Comparison of ENCODE assay signal across 8 mouse cellular contexts in genomic region chr8:120537207-120537817, GRCm38 (mm10). TPM values are rescaled to one million over a fixed set of nuclear protein-coding genes. Genes with fewer than 3 reads are reported as not detected.
DNase-seq lines count a peak whose midpoint lies in the region; ATAC-seq lines count a peak whose summit lies in the region.

No protein-coding gene starts in this region.

- H3K4me3 ChIP-seq in forebrain, embryonic 13.5 days: peak overlapping the region; percentile 65
- peak overlapping the region; percentile 81 for H3K4me3 ChIP-seq in hindbrain, embryonic 10.5 days

- H3K4me1 ChIP-seq in forebrain, embryonic 13.5 days: peaks cover 93% of the 10 kb centered on the region
- peaks cover 99% of the 10 kb centered on the region for H3K4me1 ChIP-seq in hindbrain, embryonic 10.5 days (replicated peaks)

- no peaks in the 10 kb centered on the region for H3K27me3 ChIP-seq in forebrain, embryonic 13.5 days
- H3K27me3 ChIP-seq in hindbrain, embryonic 10.5 days (ENCODE audit: insufficient read depth, poor library complexity, severe bottlenecking): peaks cover 74% of the 10 kb centered on the region

- peak overlapping the region; percentile 100 for H3K27ac ChIP-seq in forebrain, embryonic 13.5 days
- peak overlapping the region; percentile 98 for H3K27ac ChIP-seq in hindbrain, embryonic 10.5 days

- peak; percentile 22; the same call in 1 of the 2 replicates for ATAC-seq in forebrain, embryonic 13.5 days
- ATAC-seq in megakaryocyte progenitor cell, adult 5-6 weeks (replicated peaks; ENCODE audit: poor library complexity): peak; percentile 25

- H3K9ac ChIP-seq in forebrain, embryonic 13.5 days: peak overlapping the region; percentile 95

- peak overlapping the region; percentile 91 for H3K4me2 ChIP-seq in forebrain, embryonic 13.5 days

- WGBS in forebrain, embryonic 13.5 days: under 1% methylated on average over 78 of the region's 79 CpGs
- under 1% methylated on average over 79 of the region's 79 CpGs for WGBS in hindbrain, embryonic 10.5 days

- peak; percentile 80 for DNase-seq in MEL-GATA-1-ER (ENCODE audit: extremely low read depth, low read depth)
- DNase-seq in c-Kit-positive CD71-negative TER-119-negative erythroid progenitor cells, embryonic 14.5 days (ENCODE audit: low read depth): peak; percentile 69
- DNase-seq in hindbrain, embryonic 10.5 days (ENCODE audit: low spot score): peak; percentile 87
- DNase-seq in left cerebral cortex, postnatal 25 days (ENCODE audit: low spot score in 2 of 2): peak; percentile 57 to 68
- DNase-seq in right cerebral cortex, postnatal 14 days: peak; percentile 65
- peak; percentile 75 for DNase-seq in urinary bladder, postnatal 25 days (ENCODE audit: low spot score)

- H3K9me3 ChIP-seq in forebrain, embryonic 13.5 days (replicated peaks): no peaks in the 10 kb centered on the region
- H3K9me3 ChIP-seq in hindbrain, embryonic 10.5 days: no peaks in the 10 kb centered on the region

- intact Hi-C loops in left cerebral cortex, postnatal 25 days (cut with DNase I): loop anchor here (5.0 kb wide), 3 partner anchors 110 to 235 kb away; no protein-coding TSS in a partner anchor

- H3K36me3 ChIP-seq in forebrain, embryonic 13.5 days (ENCODE audit: poor library complexity, severe bottlenecking): no peaks in the 10 kb centered on the region
- no peaks in the 10 kb centered on the region for H3K36me3 ChIP-seq in hindbrain, embryonic 10.5 days

RNA-seq across cellular contexts. Expression of gene Gins2, which starts 51.8 kb away (rescaled TPM):
- polyA plus RNA-seq in forebrain, embryonic 13.5 days (2015; fragmentation: Nextera tagmentation; extraction: Ambion mirVana): 66.9 and 79.8 TPM in 2 replicates
- polyA plus RNA-seq in hindbrain, embryonic 10.5 days (2016; fragmentation: Nextera tagmentation; extraction: Ambion mirVana): 138 and 165 TPM in 2 replicates
- total RNA-seq in left cerebral cortex, postnatal 25 days (2021): 1 to 10 TPM; 1.6 to 1.8 TPM
- 65.9 and 67.1 TPM in 2 replicates for total RNA-seq in megakaryocyte progenitor cell, adult 5-6 weeks (2015)
- 28.1 and 47.1 TPM in 2 replicates for total RNA-seq in megakaryocyte progenitor cell, adult 5-6 weeks (2017)

Comparison
In these comparisons a context has a peak if more than half of its experiments do, and no peak if none do; other contexts are left out.
1. Peak in every context shown above with its lines: DNase-seq, ATAC-seq, H3K4me3 ChIP-seq and H3K27ac ChIP-seq.
2. RNA of gene Gins2, which starts 51.8 kb away (total RNA-seq): 28.1 to 67.1 TPM in megakaryocyte progenitor cell, adult 5-6 weeks; 1.6 to 1.8 TPM in left cerebral cortex, postnatal 25 days; every median in the first group is over 10 times any median in the second.